Mouse (Mus musculus) forebrain, embryonic 10.5 days (tissue): ENCODE results near the gene Sp100. TPM values are rescaled to one million over a fixed set of nuclear protein-coding genes. Genes with fewer than 3 reads are reported as not detected.

Source experiments
- DNase-seq: peaks from one replicate; pipeline ENCODE4 v3.0.0-alpha.2; 2017; ENCODE audit warnings: low spot score; ENCODE audit errors: extremely low spot score
- H3K27ac ChIP-seq: fragments of 300-500 bp; sonication (generic); 2 replicates; pipeline ENCODE4 v1.5.1; 2016; ENCODE audit warnings: mild to moderate bottlenecking
- H3K27me3 ChIP-seq: fragments of 300-500 bp; sonication (generic); 2 replicates; pipeline ENCODE4 v1.6.1; 2016; ENCODE audit warnings: mild to moderate bottlenecking; ENCODE audit not compliant: poor library complexity, severe bottlenecking
- H3K36me3 ChIP-seq: fragments of 300-500 bp; sonication (generic); replicated peaks from 2 replicates; pipeline ENCODE4 v1.6.1; 2016; ENCODE audit warnings: mild to moderate bottlenecking, moderate library complexity
- H3K4me1 ChIP-seq: fragments of 300-500 bp; sonication (generic); 2 replicates; pipeline ENCODE4 v1.6.1; 2016
- H3K4me3 ChIP-seq: fragments of 300-500 bp; sonication (generic); 2 replicates; pipeline ENCODE4 v1.5.1; 2016; ENCODE audit warnings: mild to moderate bottlenecking, moderate library complexity
- H3K9me3 ChIP-seq: fragments of 300-500 bp; sonication (generic); 2 replicates; pipeline ENCODE4 v1.6.1; 2016; ENCODE audit warnings: mild to moderate bottlenecking, moderate library complexity
- WGBS: fragments of 180-500 bp; shearing (Covaris S2); methylation state at CpG from one replicate; pipeline ENCODE4 v1.1.7; 2016; 5-methylcytosine and 5-hydroxymethylcytosine counted together
- polyA plus RNA-seq: library from polyadenylated mRNA; unstranded; fragments of >200 nt; fragmentation: Nextera tagmentation; extraction: Ambion mirVana; gene quantifications from 2 replicates; pipeline ENCODE4 v1.2.1, GENCODE M21; 2016

The Sp100 gene
- polyA plus RNA-seq, 1 experiment from 2014 or later = 0.24 TPM

- no peak for DNase-seq
- 85% methylated on average over 6 of the region's 6 CpGs for WGBS
- Histone ChIP-seq H3K27me3 (no peaks in the 10 kb centered on the region), H3K36me3 (no peaks in the 10 kb centered on the region), H3K4me1 (peaks cover 23% of the 10 kb centered on the region), H3K27ac (peak overlapping the region; percentile 30; the same call in 1 of the 2 replicates), H3K4me3 (no peak overlapping the region), H3K9me3 (peaks cover 5% of the 10 kb centered on the region; the same call in 1 of the 2 replicates)
These were observed 91.1 kb downstream of the Sp100 start for GRCm38 (mm10) chr1:85740923-85741322.

GRCm38 (mm10) chr1:85742333-85742732 lies 92.5 kb downstream of the Sp100 start:
- no peak for DNase-seq
- Histone ChIP-seq H3K27me3 (no peaks in the 10 kb centered on the region), H3K4me1 (peaks cover 17% of the 10 kb centered on the region), H3K27ac (peak overlapping the region; percentile 75), H3K9me3 (peaks cover 5% of the 10 kb centered on the region; the same call in 1 of the 2 replicates), H3K36me3 (no peaks in the 10 kb centered on the region), H3K4me3 (no peak overlapping the region)
- WGBS = 72% methylated on average over 5 of the region's 5 CpGs

- H3K27ac ChIP-seq = peak overlapping the region; percentile 75
- no peak overlapping the region for H3K4me3 ChIP-seq
- 22% methylated on average over 2 of the region's 2 CpGs for WGBS
- H3K4me1 ChIP-seq = peaks cover 17% of the 10 kb centered on the region
- no peaks in the 10 kb centered on the region for H3K36me3 ChIP-seq
- H3K27me3 ChIP-seq = no peaks in the 10 kb centered on the region
- H3K9me3 ChIP-seq = peaks cover 5% of the 10 kb centered on the region; the same call in 1 of the 2 replicates
- DNase-seq = no peak
These were observed 93.2 kb downstream of the Sp100 start for GRCm38 (mm10) chr1:85742916-85743505.

GRCm38 (mm10) chr1:85744539-85744938 lies 94.8 kb downstream of the Sp100 start:
- H3K9me3 ChIP-seq = no peaks in the 10 kb centered on the region
- H3K27me3 ChIP-seq = no peaks in the 10 kb centered on the region
- no peaks in the 10 kb centered on the region for H3K36me3 ChIP-seq
- no peak for DNase-seq
- H3K4me3 ChIP-seq = no peak overlapping the region
- H3K4me1 ChIP-seq = peaks cover 17% of the 10 kb centered on the region
- WGBS = 83% methylated on average over 3 of the region's 3 CpGs
- no peak overlapping the region for H3K27ac ChIP-seq

GRCm38 (mm10) chr1:85746511-85746910 lies 96.7 kb downstream of the Sp100 start:
- H3K9me3 ChIP-seq = no peaks in the 10 kb centered on the region
- no peaks in the 10 kb centered on the region for H3K27me3 ChIP-seq
- no peak for DNase-seq
- H3K4me1 ChIP-seq = peaks cover 27% of the 10 kb centered on the region
- no peaks in the 10 kb centered on the region for H3K36me3 ChIP-seq
- H3K4me3 ChIP-seq = no peak overlapping the region
- WGBS = 89% methylated on average over 5 of the region's 5 CpGs
- H3K27ac ChIP-seq = no peak overlapping the region

GRCm38 (mm10) chr1:85749829-85750228 lies 100.0 kb downstream of the Sp100 start:
- no peaks in the 10 kb centered on the region for H3K9me3 ChIP-seq
- H3K27ac ChIP-seq = no peak overlapping the region
- peaks cover 15% of the 10 kb centered on the region for H3K4me1 ChIP-seq
- no peak for DNase-seq
- H3K36me3 ChIP-seq = no peaks in the 10 kb centered on the region
- no peak overlapping the region for H3K4me3 ChIP-seq
- H3K27me3 ChIP-seq = no peaks in the 10 kb centered on the region
- WGBS = 75% methylated on average over 2 of the region's 2 CpGs

- no peaks in the 10 kb centered on the region for H3K27me3 ChIP-seq
- 0 out of 2 replicates have a peak overlapping the region, but pooled peaks have one; percentile 30 for H3K27ac ChIP-seq
- H3K4me1 ChIP-seq = peaks cover 15% of the 10 kb centered on the region
- no peak overlapping the region for H3K4me3 ChIP-seq
- no peaks in the 10 kb centered on the region for H3K36me3 ChIP-seq
- DNase-seq = no peak
- WGBS = 90% methylated on average over 4 of the region's 4 CpGs
- no peaks in the 10 kb centered on the region for H3K9me3 ChIP-seq
These were observed 100.9 kb downstream of the Sp100 start for GRCm38 (mm10) chr1:85750650-85751049.

- 70% methylated on average over 6 of the region's 6 CpGs for WGBS
- Histone ChIP-seq H3K9me3 (no peaks in the 10 kb centered on the region), H3K36me3 (no peaks in the 10 kb centered on the region), H3K27ac (peak overlapping the region; percentile 54), H3K4me1 (peaks cover 15% of the 10 kb centered on the region), H3K4me3 (no peak overlapping the region), H3K27me3 (no peaks in the 10 kb centered on the region)
- no peak for DNase-seq
These were observed 101.7 kb downstream of the Sp100 start for GRCm38 (mm10) chr1:85751494-85751893.

GRCm38 (mm10) chr1:85751932-85752680 lies 102.3 kb downstream of the Sp100 start:
- no peak for DNase-seq
- H3K4me1 ChIP-seq = peaks cover 15% of the 10 kb centered on the region
- H3K27me3 ChIP-seq = no peaks in the 10 kb centered on the region
- no peaks in the 10 kb centered on the region for H3K36me3 ChIP-seq
- H3K27ac ChIP-seq = peak overlapping the region; percentile 54
- no peaks in the 10 kb centered on the region for H3K9me3 ChIP-seq
- no peak overlapping the region for H3K4me3 ChIP-seq
- 83% methylated on average over 11 of the region's 11 CpGs for WGBS

GRCm38 (mm10) chr1:85757531-85758230 lies 107.9 kb downstream of the Sp100 start:
- no peak for DNase-seq
- Histone ChIP-seq H3K4me1 (peaks cover 11% of the 10 kb centered on the region), H3K4me3 (no peak overlapping the region), H3K27ac (peak overlapping the region; percentile 69; the same call in 1 of the 2 replicates), H3K36me3 (no peaks in the 10 kb centered on the region), H3K27me3 (no peaks in the 10 kb centered on the region), H3K9me3 (no peaks in the 10 kb centered on the region)
- 80% methylated on average over 6 of the region's 6 CpGs for WGBS

- no peaks in the 10 kb centered on the region for H3K36me3 ChIP-seq
- peaks cover 11% of the 10 kb centered on the region for H3K4me1 ChIP-seq
- no peak for DNase-seq
- H3K27ac ChIP-seq = peak overlapping the region; percentile 69
- WGBS = 30% methylated on average over 14 of the region's 14 CpGs
- peak overlapping the region; percentile 22; the same call in 1 of the 2 replicates for H3K4me3 ChIP-seq
- no peaks in the 10 kb centered on the region for H3K27me3 ChIP-seq
- no peaks in the 10 kb centered on the region for H3K9me3 ChIP-seq
These were observed 108.6 kb downstream of the Sp100 start for GRCm38 (mm10) chr1:85758231-85758968.

GRCm38 (mm10) chr1:85758969-85759293 lies 109.1 kb downstream of the Sp100 start:
- DNase-seq = no peak
- Histone ChIP-seq H3K9me3 (no peaks in the 10 kb centered on the region), H3K4me3 (no peak overlapping the region), H3K27me3 (no peaks in the 10 kb centered on the region), H3K36me3 (no peaks in the 10 kb centered on the region), H3K27ac (0 out of 2 replicates have a peak overlapping the region, but pooled peaks have one; percentile 69), H3K4me1 (peaks cover 11% of the 10 kb centered on the region)
- WGBS = 18% methylated on average over 1 of the region's 1 CpGs
